Mouse (Mus musculus) liver, adult 2 months (tissue): ENCODE results near the gene Tbl2.

ENCODE experiments used
- CTCF ChIP-seq: fragments of 200-500 bp; IDR thresholded peaks from 2 replicates; pipeline ENCODE4 v1.5.1; 2011; ENCODE audit warnings: low read depth, low read length, control low read depth
- POLR2A ChIP-seq: fragments of 200-500 bp; IDR thresholded peaks from 2 replicates; pipeline ENCODE4 v1.6.1; 2011; ENCODE audit warnings: low read length, control low read depth; ENCODE audit not compliant: insufficient read depth; ENCODE audit errors: extremely low read depth

DNA sequence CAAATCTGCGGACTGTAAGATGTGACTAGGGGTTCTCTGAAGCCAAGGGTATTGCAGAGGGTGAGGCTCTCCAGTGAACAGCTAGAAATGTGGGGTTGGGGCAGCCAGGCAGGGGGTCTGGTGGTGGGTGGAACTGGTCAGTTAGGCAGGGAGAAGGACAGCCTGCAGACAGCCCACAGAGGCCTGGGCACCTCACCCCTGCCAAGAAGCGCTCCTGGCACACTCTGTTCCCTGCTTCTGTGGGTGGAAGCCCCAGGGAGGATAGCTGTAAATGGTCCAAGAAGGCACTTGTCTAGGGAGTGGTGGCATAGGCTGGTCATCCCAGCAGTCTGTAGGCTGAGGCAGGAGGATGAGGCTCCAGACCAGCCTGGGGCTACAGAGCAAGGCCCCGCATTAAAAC lies 40.0 kb upstream of the Tbl2 start:
- TF ChIP-seq CTCF: no peak
- 0 out of 2 replicates have a peak, but pooled peaks have one; percentile 6 for TF ChIP-seq POLR2A
